Mouse (Mus musculus): ENCODE results near the gene Cacng6. TPM values are rescaled to one million over a fixed set of nuclear protein-coding genes. Genes with fewer than 3 reads are reported as not detected.

Gene Cacng6
- not detected for polyA plus RNA-seq (2014; fragmentation: Illumina TruSeq; extraction: RNeasy Lipid Tissue Mini Kit (QIAGEN cat#74804); ENCODE audit: low read depth, low replicate concordance)

GRCm38 (mm10) chr7:3423895-3424294 is at the start of gene Cacng6:
Cacng6 (plus strand) TSS chr7:3424195.

GRCm38 (mm10) chr7:3390413-3391080 is 33.4 kb upstream of the Cacng6 start, which contains the start of gene Cacng8:
Cacng8 (plus strand) TSS chr7:3390683.

Other genes starting within 250 kb of the Cacng6 start
- not detected for gene Nlrp12, start 174.5 kb upstream of the Cacng6 start, polyA plus RNA-seq (2014; fragmentation: Illumina TruSeq; extraction: RNeasy Lipid Tissue Mini Kit (QIAGEN cat#74804); ENCODE audit: low read depth, low replicate concordance)
- gene Myadm, start 135.1 kb upstream of the Cacng6 start, polyA plus RNA-seq (2014; fragmentation: Illumina TruSeq; extraction: RNeasy Lipid Tissue Mini Kit (QIAGEN cat#74804); ENCODE audit: low read depth, low replicate concordance) = 86.4 TPM
- 2.1 TPM for gene Prkcg, start 135.0 kb upstream of the Cacng6 start, polyA plus RNA-seq (2014; fragmentation: Illumina TruSeq; extraction: RNeasy Lipid Tissue Mini Kit (QIAGEN cat#74804); ENCODE audit: low read depth, low replicate concordance)
- 10.1 TPM for gene Cacng7, start 91.2 kb upstream of the Cacng6 start, polyA plus RNA-seq (2014; fragmentation: Illumina TruSeq; extraction: RNeasy Lipid Tissue Mini Kit (QIAGEN cat#74804); ENCODE audit: low read depth, low replicate concordance)
- 0.16 TPM for gene Cacng8, start 33.5 kb upstream of the Cacng6 start, polyA plus RNA-seq (2014; fragmentation: Illumina TruSeq; extraction: RNeasy Lipid Tissue Mini Kit (QIAGEN cat#74804); ENCODE audit: low read depth, low replicate concordance)
- 0.21 TPM for gene Tarm1, start 78.4 kb downstream of the Cacng6 start, polyA plus RNA-seq (2014; fragmentation: Illumina TruSeq; extraction: RNeasy Lipid Tissue Mini Kit (QIAGEN cat#74804); ENCODE audit: low read depth, low replicate concordance)
- gene Oscar, start 192.0 kb downstream of the Cacng6 start, polyA plus RNA-seq (2014; fragmentation: Illumina TruSeq; extraction: RNeasy Lipid Tissue Mini Kit (QIAGEN cat#74804); ENCODE audit: low read depth, low replicate concordance) = not detected
- gene Ndufa3, start 193.2 kb downstream of the Cacng6 start, polyA plus RNA-seq (2014; fragmentation: Illumina TruSeq; extraction: RNeasy Lipid Tissue Mini Kit (QIAGEN cat#74804); ENCODE audit: low read depth, low replicate concordance) = 354 TPM
- gene Tfpt, start 205.7 kb downstream of the Cacng6 start, polyA plus RNA-seq (2014; fragmentation: Illumina TruSeq; extraction: RNeasy Lipid Tissue Mini Kit (QIAGEN cat#74804); ENCODE audit: low read depth, low replicate concordance) = 19.6 TPM
- 35.7 TPM for gene Prpf31, start 205.8 kb downstream of the Cacng6 start, polyA plus RNA-seq (2014; fragmentation: Illumina TruSeq; extraction: RNeasy Lipid Tissue Mini Kit (QIAGEN cat#74804); ENCODE audit: low read depth, low replicate concordance)
- 38.7 TPM for gene Cnot3, start 221.1 kb downstream of the Cacng6 start, polyA plus RNA-seq (2014; fragmentation: Illumina TruSeq; extraction: RNeasy Lipid Tissue Mini Kit (QIAGEN cat#74804); ENCODE audit: low read depth, low replicate concordance)
- 11.7 TPM for gene Leng1, start 241.6 kb downstream of the Cacng6 start, polyA plus RNA-seq (2014; fragmentation: Illumina TruSeq; extraction: RNeasy Lipid Tissue Mini Kit (QIAGEN cat#74804); ENCODE audit: low read depth, low replicate concordance)